Mouse (Mus musculus) brain, embryonic 14.5 days (tissue): ENCODE results near the gene Cntn5.

Experiments used
- CTCF ChIP-seq: fragments of 200-500 bp; IDR thresholded peaks from 2 replicates; pipeline ENCODE4 v1.5.1; 2012; ENCODE audit warnings: inconsistent platforms, mild to moderate bottlenecking, moderate library complexity, borderline replicate concordance; ENCODE audit not compliant: insufficient read depth, insufficient read length; ENCODE audit errors: extremely low read depth
- POLR2A ChIP-seq: fragments of 200-500 bp; IDR thresholded peaks from 2 replicates; pipeline ENCODE4 v1.6.1; 2012; ENCODE audit warnings: mild to moderate bottlenecking, inconsistent platforms, borderline replicate concordance; ENCODE audit not compliant: poor library complexity, insufficient read depth, insufficient read length, severe bottlenecking; ENCODE audit errors: extremely low read depth

- TF ChIP-seq CTCF (no peak), POLR2A (no peak)
Measured at GRCm38 (mm10) chr9:10713641-10714040, 190.9 kb downstream of the Cntn5 start.
